Mouse (Mus musculus): ENCODE data around the gene Myadm.

GRCm38 (mm10) chr7:3332224-3332615 lies 43.3 kb downstream of the Myadm start:
- TF ChIP-seq CTCF (IDR thresholded peaks at IDR 0.05 in 2 of 3, conservative IDR thresholded peaks at IDR 0.05 in 1 of 3; ENCODE audit: control insufficient read depth in 1 of 3, insufficient read depth in 1 of 3, low read depth in 2 of 3, low read length in 3 of 3, poor library complexity in 1 of 3, severe bottlenecking in 1 of 3): no peak
- TF ChIP-seq EP300 (IDR thresholded peaks at IDR 0.05; ENCODE audit: low read depth in 1 of 2, low read length in 2 of 2): no peak
- no peak for TF ChIP-seq GATA1 (IDR thresholded peaks at IDR 0.05; ENCODE audit: low read depth, low read length)
- TF ChIP-seq MYC (IDR thresholded peaks at IDR 0.05; ENCODE audit: low read depth, low read length): no peak
- TF ChIP-seq NELFE (IDR thresholded peaks at IDR 0.05; ENCODE audit: low read depth, low read length): no peak
- TF ChIP-seq MYB (IDR thresholded peaks at IDR 0.05; ENCODE audit: low read depth, low read length): no peak
- no peak for TF ChIP-seq POLR2A (IDR thresholded peaks at IDR 0.05; ENCODE audit: control insufficient read depth in 1 of 2, insufficient read depth in 1 of 2, low read depth in 1 of 2, low read length in 2 of 2, poor library complexity in 1 of 2)
- no peak for TF ChIP-seq SMC3 (IDR thresholded peaks at IDR 0.05; ENCODE audit: low read depth, low read length)
- TF ChIP-seq ETS1 (IDR thresholded peaks at IDR 0.05; ENCODE audit: low read depth, low read length): no peak
- TF ChIP-seq E2F4 (IDR thresholded peaks at IDR 0.05; ENCODE audit: borderline replicate concordance, low read depth, low read length): no peak
